Mouse (Mus musculus): ENCODE results near the gene Hdgfl3. TPM values are rescaled to one million over a fixed set of nuclear protein-coding genes. Genes with fewer than 3 reads are reported as not detected.
"Not testable (repeated sequence)": the region's sequence is repeated elsewhere in the genome, so short reads cannot be mapped to it uniquely, and the experiment has no call there.

Gene Hdgfl3
- polyA plus RNA-seq, 1 experiment from 2014 or later: 6.1 TPM

DNA sequence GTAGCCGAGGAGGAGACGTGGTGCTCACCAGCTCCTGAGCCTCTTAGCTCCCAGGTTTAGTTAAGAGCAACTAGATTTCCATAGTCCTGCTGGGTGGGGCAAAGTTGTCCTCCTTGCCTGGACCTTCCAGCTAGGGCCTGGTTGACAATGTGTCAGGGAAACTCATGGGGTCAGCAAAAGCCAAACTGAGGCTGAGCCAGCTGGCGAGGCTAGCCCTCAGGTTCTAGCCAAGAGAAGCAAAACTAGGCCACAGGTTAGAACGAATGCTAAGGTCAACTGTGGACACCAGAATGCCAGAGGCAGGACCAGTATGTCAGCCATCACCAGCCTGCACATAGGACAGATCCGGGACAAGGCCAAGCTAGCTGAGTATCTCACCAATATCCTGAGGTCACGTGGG lies 92.8 kb downstream of the Hdgfl3 start:
- Histone ChIP-seq H3K27me3 (replicated peaks; ENCODE audit: insufficient read depth, low read length) (no peaks in the 10 kb centered on the region), H3K9me3 (ENCODE audit: low read length) (no peaks in the 10 kb centered on the region), H3K4me1 (ENCODE audit: insufficient read depth, low read depth, low read length) (no peaks in the 10 kb centered on the region), H3K9ac (replicated peaks; ENCODE audit: low read depth) (no peak overlapping the region), H3K4me3 (ENCODE audit: low read depth, low read length) (no peak overlapping the region), H3K4me2 (replicated peaks; ENCODE audit: low read depth, low read length) (no peak overlapping the region), H3K27ac (ENCODE audit: low read length) (no peak overlapping the region), H3K36me3 (ENCODE audit: insufficient read depth, low read length) (no peaks in the 10 kb centered on the region)
- ATAC-seq: no peak
- no peak for TF ChIP-seq CTCF (IDR thresholded peaks at IDR 0.05)
- no peak for TF ChIP-seq EP300 (IDR thresholded peaks at IDR 0.05)
- DNase-seq (ENCODE audit: low spot score): no peak
- WGBS: 75% methylated on average over 6 of the region's 6 CpGs

GRCm38 (mm10) chr7:81840661-81841181 lies 93.6 kb downstream of the Hdgfl3 start:
- no peak overlapping the region for H3K4me2 ChIP-seq (replicated peaks; ENCODE audit: low read depth, low read length)
- DNase-seq (ENCODE audit: low spot score): no peak
- ATAC-seq: no peak

DNA sequence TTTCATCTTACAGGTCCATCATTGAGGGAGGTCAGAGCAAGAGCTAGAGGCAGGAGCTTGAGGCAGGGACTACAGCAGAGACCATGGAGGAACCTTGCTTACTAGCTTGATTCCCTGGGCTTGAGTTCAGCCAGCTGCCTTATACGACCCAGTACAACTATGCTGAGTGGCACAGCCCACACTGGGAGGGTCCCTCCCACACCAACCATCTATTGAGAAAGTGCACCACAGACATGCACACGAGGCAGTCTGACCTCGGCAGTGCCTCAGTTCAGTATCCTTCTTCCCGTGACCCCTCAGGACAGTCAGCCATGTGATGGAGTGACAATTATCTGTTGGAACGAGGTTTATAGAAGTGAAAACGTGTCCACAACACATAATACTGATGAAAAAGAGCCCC lies 94.5 kb downstream of the Hdgfl3 start:
- Histone ChIP-seq H3K36me3 (ENCODE audit: insufficient read depth, low read length) (no peaks in the 10 kb centered on the region), H3K9ac (replicated peaks; ENCODE audit: low read depth) (no peak overlapping the region), H3K9me3 (ENCODE audit: low read length) (no peaks in the 10 kb centered on the region), H3K4me3 (ENCODE audit: low read depth, low read length) (no peak overlapping the region), H3K4me2 (replicated peaks; ENCODE audit: low read depth, low read length) (no peak overlapping the region), H3K27ac (ENCODE audit: low read length) (no peak overlapping the region), H3K4me1 (ENCODE audit: insufficient read depth, low read depth, low read length) (no peaks in the 10 kb centered on the region), H3K27me3 (replicated peaks; ENCODE audit: insufficient read depth, low read length) (no peaks in the 10 kb centered on the region)
- ATAC-seq (no peak), DNase-seq (ENCODE audit: low spot score) (no peak)
- whole genome bisulfite sequencing: 53% methylated on average over 6 of the region's 6 CpGs
- no peak for TF ChIP-seq CTCF (IDR thresholded peaks at IDR 0.05)
- no peak for TF ChIP-seq EP300 (IDR thresholded peaks at IDR 0.05)

More at GRCm38 (mm10) chr7:81840661-81841181, 93.6 kb downstream of the Hdgfl3 start:
- no peak overlapping the region for H3K27ac ChIP-seq (ENCODE audit: low read length)
- H3K27me3 ChIP-seq (replicated peaks; ENCODE audit: insufficient read depth, low read length): no peaks in the 10 kb centered on the region
- WGBS: 65% methylated on average over 7 of the region's 7 CpGs
- no peak overlapping the region for H3K4me3 ChIP-seq (ENCODE audit: low read depth, low read length)
- TF ChIP-seq CTCF (IDR thresholded peaks at IDR 0.05) (no peak), EP300 (IDR thresholded peaks at IDR 0.05) (no peak)
- H3K4me1 ChIP-seq (ENCODE audit: insufficient read depth, low read depth, low read length): no peaks in the 10 kb centered on the region
- H3K9me3 ChIP-seq (ENCODE audit: low read length): no peaks in the 10 kb centered on the region
- no peak overlapping the region for H3K9ac ChIP-seq (replicated peaks; ENCODE audit: low read depth)
- no peaks in the 10 kb centered on the region for H3K36me3 ChIP-seq (ENCODE audit: insufficient read depth, low read length)

DNA sequence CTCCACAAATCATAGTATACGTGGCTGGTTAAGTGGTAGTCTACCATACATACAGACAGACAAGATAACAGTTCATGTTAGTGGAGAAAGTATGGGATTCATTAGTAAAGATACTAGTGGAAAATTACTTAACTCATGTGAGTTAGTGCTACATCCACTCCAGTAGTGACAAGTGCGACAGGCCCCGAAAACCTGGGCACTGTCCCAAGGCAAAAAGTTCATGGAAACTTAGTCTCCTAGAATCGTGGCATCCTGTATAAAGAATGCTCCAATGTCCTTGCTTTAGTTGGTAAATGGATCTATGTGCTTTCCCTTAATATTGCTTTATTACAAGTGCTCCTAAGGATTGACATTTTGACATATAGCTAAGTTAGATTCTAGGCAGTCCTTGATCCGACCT lies 96.5 kb downstream of the Hdgfl3 start:
- H3K9ac ChIP-seq (replicated peaks; ENCODE audit: low read depth); H3K27ac ChIP-seq (ENCODE audit: low read length); H3K9me3 ChIP-seq (ENCODE audit: low read length); H3K4me1 ChIP-seq (ENCODE audit: insufficient read depth, low read depth, low read length); H3K36me3 ChIP-seq (ENCODE audit: insufficient read depth, low read length); H3K4me2 ChIP-seq (replicated peaks; ENCODE audit: low read depth, low read length); ATAC-seq; DNase-seq (ENCODE audit: low spot score); H3K27me3 ChIP-seq (replicated peaks; ENCODE audit: insufficient read depth, low read length); H3K4me3 ChIP-seq (ENCODE audit: low read depth, low read length): not testable (repeated sequence)
- 82% methylated on average over 5 of the region's 5 CpGs for WGBS

DNA sequence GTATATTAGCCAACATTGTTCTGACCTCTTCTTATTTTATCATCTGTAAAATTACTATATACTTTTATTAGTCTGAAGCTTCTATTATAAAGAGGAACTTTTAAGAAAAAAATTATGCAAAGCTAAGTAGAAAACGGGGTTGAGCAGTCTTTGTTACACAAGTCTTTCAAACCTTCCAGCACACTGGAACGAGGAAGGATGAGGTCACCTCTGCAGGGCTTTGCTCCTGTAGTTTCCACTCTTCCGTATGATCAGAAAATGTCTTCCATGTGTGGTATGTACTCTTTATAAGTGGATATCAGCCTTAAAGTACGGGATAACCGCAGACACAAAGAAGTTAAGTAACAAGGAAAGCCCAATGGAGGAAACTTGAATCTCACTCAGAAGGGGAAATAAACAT lies 98.8 kb downstream of the Hdgfl3 start:
- TF ChIP-seq CTCF (IDR thresholded peaks at IDR 0.05) (no peak), EP300 (IDR thresholded peaks at IDR 0.05) (no peak)
- ATAC-seq (no peak), DNase-seq (ENCODE audit: low spot score) (no peak)
- H3K4me3 ChIP-seq (ENCODE audit: low read depth, low read length): no peak overlapping the region
- no peaks in the 10 kb centered on the region for H3K27me3 ChIP-seq (replicated peaks; ENCODE audit: insufficient read depth, low read length)
- WGBS: 79% methylated on average over 5 of the region's 5 CpGs
- H3K36me3 ChIP-seq (ENCODE audit: insufficient read depth, low read length): no peaks in the 10 kb centered on the region
- H3K27ac ChIP-seq (ENCODE audit: low read length): no peak overlapping the region
- no peak overlapping the region for H3K4me2 ChIP-seq (replicated peaks; ENCODE audit: low read depth, low read length)
- H3K4me1 ChIP-seq (ENCODE audit: insufficient read depth, low read depth, low read length): no peaks in the 10 kb centered on the region
- no peak overlapping the region for H3K9ac ChIP-seq (replicated peaks; ENCODE audit: low read depth)
- no peaks in the 10 kb centered on the region for H3K9me3 ChIP-seq (ENCODE audit: low read length)

GRCm38 (mm10) chr7:81834847-81835246 lies 99.4 kb downstream of the Hdgfl3 start:
- H3K9ac ChIP-seq (replicated peaks; ENCODE audit: low read depth): no peak overlapping the region
- no peak overlapping the region for H3K4me2 ChIP-seq (replicated peaks; ENCODE audit: low read depth, low read length)
- H3K9me3 ChIP-seq (ENCODE audit: low read length): no peaks in the 10 kb centered on the region
- ATAC-seq (no peak), DNase-seq (ENCODE audit: low spot score) (no peak)
- no peaks in the 10 kb centered on the region for H3K36me3 ChIP-seq (ENCODE audit: insufficient read depth, low read length)
- no peak overlapping the region for H3K27ac ChIP-seq (ENCODE audit: low read length)
- no peaks in the 10 kb centered on the region for H3K4me1 ChIP-seq (ENCODE audit: insufficient read depth, low read depth, low read length)
- no peaks in the 10 kb centered on the region for H3K27me3 ChIP-seq (replicated peaks; ENCODE audit: insufficient read depth, low read length)
- TF ChIP-seq CTCF (IDR thresholded peaks at IDR 0.05): peak; percentile 21; the same call in 1 of the 2 replicates
- TF ChIP-seq EP300 (IDR thresholded peaks at IDR 0.05): no peak
- H3K4me3 ChIP-seq (ENCODE audit: low read depth, low read length): no peak overlapping the region

Other genes with a start within 250 kb of the Hdgfl3 start
- 16.8 and 18.6 TPM in 2 replicates for gene Homer2, start 226.9 kb downstream of the Hdgfl3 start, polyA plus RNA-seq (2015; fragmentation: Nextera tagmentation; extraction: Ambion mirVana)
- 138 and 140 TPM in 2 replicates for gene Ramac, start 171.5 kb downstream of the Hdgfl3 start, polyA plus RNA-seq (2015; fragmentation: Nextera tagmentation; extraction: Ambion mirVana)
- gene 3110040N11Rik, start 145.0 kb downstream of the Hdgfl3 start, polyA plus RNA-seq (2015; fragmentation: Nextera tagmentation; extraction: Ambion mirVana): 30.3 and 31.0 TPM in 2 replicates
- 51.8 and 54.3 TPM in 2 replicates for gene Btbd1, start 105.0 kb downstream of the Hdgfl3 start, polyA plus RNA-seq (2015; fragmentation: Nextera tagmentation; extraction: Ambion mirVana)
- not detected in 2 replicates for gene Gm10160, start 78.7 kb downstream of the Hdgfl3 start, polyA plus RNA-seq (2015; fragmentation: Nextera tagmentation; extraction: Ambion mirVana)
- gene Tm6sf1, start 75.5 kb downstream of the Hdgfl3 start, polyA plus RNA-seq (2015; fragmentation: Nextera tagmentation; extraction: Ambion mirVana): 12.8 and 14.4 TPM in 2 replicates
- 0.58 and 0.61 TPM in 2 replicates for gene Bnc1, start 57.8 kb upstream of the Hdgfl3 start, polyA plus RNA-seq (2015; fragmentation: Nextera tagmentation; extraction: Ambion mirVana)
- gene Sh3gl3, start 239.4 kb upstream of the Hdgfl3 start, polyA plus RNA-seq (2015; fragmentation: Nextera tagmentation; extraction: Ambion mirVana): 2.5 and 2.6 TPM in 2 replicates